Mouse (Mus musculus): ENCODE data around the gene Gm20916. TPM values are rescaled to one million over a fixed set of nuclear protein-coding genes. Genes with fewer than 3 reads are reported as not detected.
"Not testable (repeated sequence)": the region's sequence is repeated elsewhere in the genome, so short reads cannot be mapped to it uniquely, and the experiment has no call there.

The Gm20916 gene
- polyA plus RNA-seq (2012; rRNA removed) = not detected in 2 replicates

DNA sequence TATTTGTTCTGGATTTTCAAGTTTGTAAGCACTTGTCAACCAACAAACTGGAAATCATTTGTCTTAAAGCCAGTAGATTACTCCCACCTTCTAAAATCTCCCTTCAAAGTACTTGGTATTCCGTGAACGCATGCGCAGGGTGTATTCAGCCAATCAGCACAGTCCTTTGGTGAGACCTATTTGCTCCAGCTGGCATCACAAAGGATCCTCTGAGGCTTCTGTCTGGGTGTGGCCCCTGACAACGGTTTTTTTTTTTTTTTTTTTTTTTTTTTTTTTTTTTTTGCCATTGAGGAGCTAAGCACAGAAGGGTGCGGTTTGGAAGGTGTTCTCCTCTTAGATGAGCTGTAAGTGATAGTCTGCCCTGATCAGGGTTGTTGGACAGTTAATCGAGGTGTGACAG, at the start of gene Gm20916:
Gene Gm20916, plus strand, starts transcription at position 301 of the 400 bp plus-strand sequence.
- DNase-seq (ENCODE audit: low read depth in 1 of 2, low spot score in 2 of 2); H3K36me3 ChIP-seq (ENCODE audit: control insufficient read depth, insufficient read depth, low read length); H3K27ac ChIP-seq (ENCODE audit: insufficient read depth, low read length); H3K4me3 ChIP-seq (ENCODE audit: extremely low read depth, insufficient read depth, insufficient read length); H3K4me1 ChIP-seq (ENCODE audit: control insufficient read depth, insufficient read depth, insufficient read length); H3K27me3 ChIP-seq (ENCODE audit: control insufficient read depth, insufficient read depth, low read length): not testable (repeated sequence)
- WGBS = no CpG with 5 or more reads among the region's 6 CpGs

Other genes with a start within 250 kb of the Gm20916 start
- gene Gm20917, start 168.4 kb upstream of the Gm20916 start, polyA plus RNA-seq (2012; rRNA removed) = not detected in 2 replicates

All from spleen, adult 2 months (tissue).